Mouse (Mus musculus) liver, embryonic 13.5 days (tissue): Measurements from ENCODE around the gene Vps13d. TPM values are rescaled to one million over a fixed set of nuclear protein-coding genes. Genes with fewer than 3 reads are reported as not detected.

Experiments used
- ATAC-seq: fragments of 200-750 bp; cut with Nextera tagmentation; 2 replicates; pipeline ENCODE4 v1.8.0; 2017; ENCODE audit warnings: low read depth, mild to moderate bottlenecking, moderate number of reproducible peaks, moderate library complexity
- DNase-seq: peaks from one replicate; pipeline ENCODE4 v3.0.0; 2022
- H3K27ac ChIP-seq: fragments of 300-500 bp; sonication (generic); 2 replicates; pipeline ENCODE4 v1.5.1; 2015; ENCODE audit warnings: moderate library complexity, mild to moderate bottlenecking, inconsistent platforms
- H3K27me3 ChIP-seq: fragments of 300-500 bp; sonication (generic); 2 replicates; pipeline ENCODE4 v1.6.1; 2015; ENCODE audit warnings: mild to moderate bottlenecking, inconsistent platforms
- H3K36me3 ChIP-seq: fragments of 300-500 bp; sonication (generic); 2 replicates; pipeline ENCODE4 v1.6.1; 2015; ENCODE audit warnings: mild to moderate bottlenecking, inconsistent platforms
- H3K4me1 ChIP-seq: fragments of 300-500 bp; sonication (generic); replicated peaks from 2 replicates; pipeline ENCODE4 v1.6.1; 2015; ENCODE audit warnings: inconsistent platforms
- H3K4me2 ChIP-seq: fragments of 300-500 bp; sonication (generic); 2 replicates; pipeline ENCODE4 v1.6.1; 2015; ENCODE audit warnings: inconsistent platforms, mild to moderate bottlenecking, moderate library complexity
- H3K4me3 ChIP-seq: fragments of 300-500 bp; sonication (generic); replicated peaks from 2 replicates; pipeline ENCODE4 v1.5.1; 2015; ENCODE audit warnings: mild to moderate bottlenecking, inconsistent platforms
- H3K9ac ChIP-seq: fragments of 300-500 bp; sonication (generic); 2 replicates; pipeline ENCODE4 v1.6.1; 2015; ENCODE audit warnings: mild to moderate bottlenecking, inconsistent platforms
- H3K9me3 ChIP-seq: fragments of 300-500 bp; sonication (generic); replicated peaks from 2 replicates; pipeline ENCODE4 v1.6.1; 2016; ENCODE audit warnings: inconsistent platforms
- WGBS: fragments of 180-500 bp; shearing (Covaris S2); methylation state at CpG from one replicate; pipeline ENCODE4 v1.1.7; 2015; ENCODE audit not compliant: insufficient replicate concordance; 5-methylcytosine and 5-hydroxymethylcytosine counted together
- polyA plus RNA-seq: library from polyadenylated mRNA; unstranded; fragments of >200 nt; fragmentation: Nextera tagmentation; extraction: Ambion mirVana; gene quantifications from 2 replicates; pipeline ENCODE4 v1.2.1, GENCODE M21; 2015

The Vps13d gene
- polyA plus RNA-seq, 1 experiment from 2014 or later: 3.5 TPM

DNA sequence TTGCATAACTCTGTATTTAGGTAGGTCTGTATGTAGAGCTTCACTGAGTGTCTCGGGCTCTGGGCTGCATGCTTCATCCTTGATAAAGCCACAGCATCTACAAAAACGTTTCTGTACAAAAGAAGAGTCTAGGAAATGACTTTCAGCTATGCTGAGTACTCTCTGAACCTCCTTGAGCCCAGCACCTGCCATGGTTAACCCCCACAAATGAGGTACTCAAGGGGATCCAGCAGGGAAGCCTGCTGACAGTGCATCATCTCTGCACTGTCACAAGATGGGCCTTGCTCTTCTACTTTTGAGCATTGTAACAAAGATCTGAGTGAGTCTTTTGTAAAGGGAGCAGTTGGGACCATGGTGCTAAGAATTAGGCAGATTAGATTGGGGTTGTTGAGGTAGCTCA, 162.2 kb downstream of the Vps13d start:
- Histone ChIP-seq H3K27ac (peak overlapping the region; percentile 91), H3K4me3 (no peak overlapping the region), H3K9ac (peak overlapping the region; percentile 30; the same call in 1 of the 2 replicates), H3K9me3 (no peaks in the 10 kb centered on the region), H3K4me1 (peaks cover 79% of the 10 kb centered on the region), H3K4me2 (peak overlapping the region; percentile 69; the same call in 1 of the 2 replicates), H3K36me3 (peaks cover 5% of the 10 kb centered on the region; the same call in 1 of the 2 replicates), H3K27me3 (no peaks in the 10 kb centered on the region)
- 28% methylated on average over 2 of the region's 2 CpGs for WGBS
- ATAC-seq (no peak), DNase-seq (no peak)

- no peak overlapping the region for H3K9ac ChIP-seq
- H3K9me3 ChIP-seq: no peaks in the 10 kb centered on the region
- ATAC-seq (no peak), DNase-seq (no peak)
- no peak overlapping the region; the same call in 1 of the 2 replicates for H3K27ac ChIP-seq
- peaks cover 80% of the 10 kb centered on the region for H3K4me1 ChIP-seq
- H3K4me3 ChIP-seq: no peak overlapping the region
- no peak overlapping the region for H3K4me2 ChIP-seq
- H3K27me3 ChIP-seq: no peaks in the 10 kb centered on the region
- 62% methylated on average over 4 of the region's 4 CpGs for WGBS
- H3K36me3 ChIP-seq: no peaks in the 10 kb centered on the region; the same call in 1 of the 2 replicates
Observed at GRCm38 (mm10) chr4:145031510-145031909, 163.3 kb downstream of the Vps13d start.

DNA sequence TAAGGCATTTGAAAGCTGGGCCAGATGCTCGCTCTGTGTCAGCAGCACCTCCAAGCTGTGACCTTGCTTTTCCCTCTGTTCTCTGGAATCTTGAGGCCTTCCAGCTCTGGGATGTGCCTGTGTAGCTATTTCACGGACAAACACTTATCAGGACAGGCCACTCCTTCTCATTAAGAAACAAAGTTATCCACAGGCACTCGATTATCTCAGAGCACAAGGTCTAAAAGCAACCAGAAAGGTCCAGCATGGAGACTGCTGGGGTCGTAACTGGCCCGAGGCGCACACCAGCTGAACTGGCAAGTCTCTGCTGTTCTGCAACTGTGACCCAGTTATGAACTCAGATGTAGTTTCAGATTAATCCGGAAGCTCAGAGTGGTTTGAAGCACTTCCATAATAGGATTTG, 168.4 kb downstream of the Vps13d start:
- peak; percentile 64 for ATAC-seq
- WGBS: 28% methylated on average over 7 of the region's 7 CpGs
- H3K27me3 ChIP-seq: no peaks in the 10 kb centered on the region
- H3K9me3 ChIP-seq: no peaks in the 10 kb centered on the region
- no peak overlapping the region; the same call in 1 of the 2 replicates for H3K4me2 ChIP-seq
- peak; percentile 11 for DNase-seq
- peaks cover 71% of the 10 kb centered on the region for H3K4me1 ChIP-seq
- H3K36me3 ChIP-seq: no peaks in the 10 kb centered on the region; the same call in 1 of the 2 replicates
- H3K27ac ChIP-seq: peak overlapping the region; percentile 35
- H3K9ac ChIP-seq: peak overlapping the region; percentile 34; the same call in 1 of the 2 replicates
- no peak overlapping the region for H3K4me3 ChIP-seq

- Histone ChIP-seq H3K27me3 (no peaks in the 10 kb centered on the region), H3K4me2 (no peak overlapping the region), H3K9ac (no peak overlapping the region), H3K36me3 (no peaks in the 10 kb centered on the region), H3K9me3 (no peaks in the 10 kb centered on the region), H3K4me3 (no peak overlapping the region), H3K4me1 (peaks cover 64% of the 10 kb centered on the region), H3K27ac (peak overlapping the region; percentile 58; the same call in 1 of the 2 replicates)
- no peak for ATAC-seq
- no peak for DNase-seq
- 62% methylated on average over 7 of the region's 7 CpGs for WGBS
Observed at GRCm38 (mm10) chr4:145025409-145025762, 169.4 kb downstream of the Vps13d start.

DNA sequence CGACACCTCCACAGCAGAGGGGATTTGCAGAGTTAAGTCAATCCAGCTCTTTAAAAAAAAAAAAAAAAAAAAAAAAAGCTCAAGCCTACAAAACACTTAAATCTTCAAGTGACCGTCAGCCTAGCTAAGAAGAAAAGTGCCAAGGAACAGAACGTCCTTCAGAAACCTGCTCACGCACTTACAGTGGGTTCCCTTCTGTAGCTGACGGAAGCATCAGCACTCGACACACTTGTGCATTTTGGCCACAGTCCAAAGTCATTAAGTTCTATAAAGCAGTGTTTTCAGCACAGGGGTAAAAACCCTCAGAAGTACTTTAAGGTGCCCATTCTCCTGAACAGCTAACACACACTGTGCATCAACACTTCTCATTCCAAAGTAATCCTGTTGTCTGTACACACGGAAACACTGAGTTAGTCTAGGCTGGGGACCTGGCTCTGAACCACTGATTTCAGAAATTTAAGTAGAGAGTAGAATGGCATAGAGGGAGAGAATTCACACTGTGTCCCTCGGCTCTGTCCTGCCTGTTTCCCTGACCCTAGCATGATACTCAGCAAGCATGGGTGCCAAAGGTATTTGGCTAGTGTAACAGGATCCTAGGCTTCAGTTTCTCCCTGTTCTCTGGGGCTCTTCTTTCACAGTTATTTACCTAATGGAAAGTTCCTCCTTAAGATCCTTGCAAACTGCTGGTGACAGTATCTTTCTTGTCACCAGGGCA, 170.0 kb downstream of the Vps13d start:
- H3K9me3 ChIP-seq: no peaks in the 10 kb centered on the region
- H3K9ac ChIP-seq: no peak overlapping the region
- H3K27ac ChIP-seq: peak overlapping the region; percentile 58; the same call in 1 of the 2 replicates
- no peak overlapping the region for H3K4me2 ChIP-seq
- no peak for DNase-seq
- H3K4me3 ChIP-seq: no peak overlapping the region
- H3K4me1 ChIP-seq: peaks cover 66% of the 10 kb centered on the region
- 72% methylated on average over 8 of the region's 8 CpGs for WGBS
- no peaks in the 10 kb centered on the region for H3K27me3 ChIP-seq
- no peak for ATAC-seq
- H3K36me3 ChIP-seq: peaks cover 3% of the 10 kb centered on the region

DNA sequence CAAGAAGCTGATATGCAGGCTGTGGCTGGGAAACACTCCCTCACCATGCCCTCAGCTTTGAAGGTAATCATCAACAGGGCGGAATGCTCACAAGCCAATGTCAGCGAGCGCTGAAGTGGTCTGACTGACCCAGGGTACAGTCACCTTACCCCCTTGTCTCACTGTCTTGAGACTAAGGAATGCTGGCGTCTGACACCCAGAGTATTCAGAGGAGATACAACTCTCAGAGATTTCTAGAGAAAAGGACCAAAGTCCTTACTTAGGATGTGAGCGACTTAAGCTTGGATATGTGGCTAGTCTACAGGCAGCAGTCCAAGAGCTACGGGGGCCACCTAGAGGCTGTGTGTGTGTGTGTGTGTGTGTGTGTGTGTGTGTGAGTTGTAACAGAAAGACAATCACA, 170.9 kb downstream of the Vps13d start:
- no peak for ATAC-seq
- WGBS: 74% methylated on average over 6 of the region's 6 CpGs
- Histone ChIP-seq H3K4me2 (no peak overlapping the region), H3K9ac (no peak overlapping the region), H3K27ac (0 out of 2 replicates have a peak overlapping the region, but pooled peaks have one; percentile 7), H3K4me3 (no peak overlapping the region), H3K9me3 (no peaks in the 10 kb centered on the region), H3K36me3 (peaks cover 11% of the 10 kb centered on the region), H3K4me1 (peaks cover 74% of the 10 kb centered on the region), H3K27me3 (no peaks in the 10 kb centered on the region)
- DNase-seq: no peak

GRCm38 (mm10) chr4:145022815-145023214, 172.0 kb downstream of the Vps13d start:
- Histone ChIP-seq H3K9me3 (no peaks in the 10 kb centered on the region), H3K9ac (no peak overlapping the region), H3K4me3 (no peak overlapping the region), H3K27ac (no peak overlapping the region), H3K4me2 (no peak overlapping the region), H3K27me3 (no peaks in the 10 kb centered on the region), H3K36me3 (peaks cover 15% of the 10 kb centered on the region), H3K4me1 (peaks cover 73% of the 10 kb centered on the region)
- no peak for DNase-seq
- ATAC-seq: no peak
- 81% methylated on average over 5 of the region's 5 CpGs for WGBS

DNA sequence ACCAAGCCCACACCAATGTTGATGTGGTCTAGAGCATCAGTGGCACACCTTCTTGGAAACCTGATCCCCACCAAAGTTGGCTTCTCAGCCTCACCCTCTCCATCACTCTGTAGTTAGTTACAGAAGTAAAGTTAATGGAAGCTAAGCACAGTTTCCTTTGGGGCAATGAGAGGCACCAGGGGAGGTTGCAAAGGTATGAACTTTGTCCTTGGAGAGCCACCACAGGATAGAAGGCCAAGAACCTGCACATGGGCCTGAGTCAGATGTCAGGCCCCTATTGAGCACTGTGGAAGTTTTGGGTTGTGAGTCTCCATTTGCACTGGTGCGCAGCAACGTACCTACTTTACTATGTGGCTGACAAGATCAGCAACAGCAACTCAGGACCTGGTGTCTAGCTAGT, 172.6 kb downstream of the Vps13d start:
- no peak overlapping the region for H3K4me3 ChIP-seq
- H3K36me3 ChIP-seq: peaks cover 15% of the 10 kb centered on the region
- no peak overlapping the region for H3K9ac ChIP-seq
- DNase-seq (no peak), ATAC-seq (no peak)
- H3K9me3 ChIP-seq: no peaks in the 10 kb centered on the region
- no peak overlapping the region for H3K27ac ChIP-seq
- 94% methylated on average over 2 of the region's 2 CpGs for WGBS
- H3K4me2 ChIP-seq: no peak overlapping the region
- peaks cover 71% of the 10 kb centered on the region for H3K4me1 ChIP-seq
- no peaks in the 10 kb centered on the region for H3K27me3 ChIP-seq

DNA sequence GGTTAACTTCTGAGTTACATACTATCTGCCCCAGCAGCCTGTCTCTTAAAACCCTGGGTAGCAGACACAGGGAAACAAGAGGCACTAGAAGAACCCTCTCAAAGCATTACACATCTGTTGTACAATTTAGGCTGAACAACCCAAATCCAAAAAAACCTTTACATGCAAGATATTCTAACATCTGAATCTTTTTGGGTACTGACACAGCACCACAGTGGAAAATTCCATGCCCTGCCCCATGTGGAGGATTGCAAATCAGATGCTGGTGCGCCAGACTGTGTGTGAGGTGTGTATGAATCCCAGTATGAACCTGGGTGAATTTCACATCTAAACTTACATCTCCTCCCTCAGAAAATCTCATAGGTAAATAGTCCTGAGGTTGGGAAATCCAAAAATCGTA, 174.4 kb downstream of the Vps13d start:
- H3K27ac ChIP-seq: no peak overlapping the region
- H3K9me3 ChIP-seq: no peaks in the 10 kb centered on the region
- no peaks in the 10 kb centered on the region for H3K27me3 ChIP-seq
- no peak overlapping the region for H3K4me3 ChIP-seq
- WGBS: 81% methylated on average over 2 of the region's 2 CpGs
- H3K4me1 ChIP-seq: peaks cover 59% of the 10 kb centered on the region
- DNase-seq (no peak), ATAC-seq (no peak)
- H3K36me3 ChIP-seq: peaks cover 32% of the 10 kb centered on the region
- H3K9ac ChIP-seq: no peak overlapping the region
- no peak overlapping the region for H3K4me2 ChIP-seq

- WGBS: 51% methylated on average over 3 of the region's 3 CpGs
- Histone ChIP-seq H3K9me3 (no peaks in the 10 kb centered on the region), H3K27me3 (no peaks in the 10 kb centered on the region), H3K4me3 (no peak overlapping the region), H3K27ac (peak overlapping the region; percentile 26; the same call in 1 of the 2 replicates), H3K4me1 (peaks cover 57% of the 10 kb centered on the region), H3K9ac (no peak overlapping the region), H3K4me2 (no peak overlapping the region), H3K36me3 (peaks cover 35% of the 10 kb centered on the region)
- DNase-seq (no peak), ATAC-seq (no peak)
Observed at GRCm38 (mm10) chr4:145019121-145019714, 175.6 kb downstream of the Vps13d start.

GRCm38 (mm10) chr4:145017745-145018144, 177.1 kb downstream of the Vps13d start:
- DNase-seq: no peak
- WGBS: 61% methylated on average over 2 of the region's 2 CpGs
- H3K9ac ChIP-seq: no peak overlapping the region

More at GRCm38 (mm10) chr4:145017745-145018144, 177.1 kb downstream of the Vps13d start:
- H3K36me3 ChIP-seq: peaks cover 38% of the 10 kb centered on the region
- ATAC-seq: 0 out of 2 replicates have a peak, but pooled peaks have one; percentile 45
- no peaks in the 10 kb centered on the region for H3K9me3 ChIP-seq
- H3K4me1 ChIP-seq: peaks cover 52% of the 10 kb centered on the region
- H3K4me3 ChIP-seq: no peak overlapping the region
- H3K4me2 ChIP-seq: no peak overlapping the region
- no peaks in the 10 kb centered on the region for H3K27me3 ChIP-seq
- no peak overlapping the region for H3K27ac ChIP-seq
